8 mouse cellular contexts compared by ENCODE assay signal in genomic region chrX:76123355-76123754, GRCm38 (mm10).
DNase-seq lines count a peak whose midpoint lies in the region; ATAC-seq and TF ChIP-seq lines count a peak whose summit lies in the region.
"Had no signal": no experiment of that assay in that cellular context is flagged by ENCODE, and none has a peak within 500 bp of the region (broad histone marks: within the 10 kb centered on the region; RNA-seq: fewer than 3 reads in every experiment).

No protein-coding gene starts in this region.

- H3K9ac ChIP-seq in kidney, embryonic 15.5 days = no peak overlapping the region
- no peak overlapping the region for H3K9ac ChIP-seq in kidney, embryonic 16.5 days (replicated peaks; ENCODE audit: low read length)
- no peak overlapping the region for H3K9ac ChIP-seq in forebrain, embryonic 15.5 days (replicated peaks)
- no peak overlapping the region for H3K9ac ChIP-seq in limb, embryonic 14.5 days (ENCODE audit: low read depth, low read length, severe bottlenecking)
- H3K9ac ChIP-seq: liver, embryonic 14.5 days had no signal

- TF ChIP-seq POLR2A in limb, embryonic 14.5 days (IDR thresholded peaks at IDR 0.05; ENCODE audit: borderline replicate concordance, extremely low read depth, insufficient read depth, insufficient read length) = no peak

- 0 out of 2 replicates have a peak, but pooled peaks have one; percentile 25 for ATAC-seq in kidney, embryonic 15.5 days (replicated peaks; ENCODE audit: low FRiP score)
- no peak for ATAC-seq in kidney, embryonic 16.5 days (ENCODE audit: low FRiP score, low TSS enrichment)
- no peak for ATAC-seq in Patski
- ATAC-seq in forebrain, embryonic 15.5 days (replicated peaks) = 0 out of 2 replicates have a peak, but pooled peaks have one; percentile 41
- no peak for ATAC-seq in limb, embryonic 14.5 days (ENCODE audit: low FRiP score, low read depth)

- no peak overlapping the region for H3K4me3 ChIP-seq in kidney, embryonic 15.5 days (replicated peaks)
- H3K4me3 ChIP-seq in kidney, embryonic 16.5 days (ENCODE audit: low read length) = no peak overlapping the region
- H3K4me3 ChIP-seq in forebrain, embryonic 15.5 days = no peak overlapping the region
- H3K4me3 ChIP-seq in limb, embryonic 14.5 days (replicated peaks; ENCODE audit: low read length) = no peak overlapping the region

- in situ Hi-C loops in Patski (cut with MboI; ENCODE audit: low pct_unique_long_range_greater_than_20kb) = no loop called here

- H3K9me3 ChIP-seq in kidney, embryonic 15.5 days (replicated peaks) = no peaks in the 10 kb centered on the region
- H3K9me3 ChIP-seq in kidney, embryonic 16.5 days (ENCODE audit: low read length) = no peaks in the 10 kb centered on the region
- no peaks in the 10 kb centered on the region for H3K9me3 ChIP-seq in forebrain, embryonic 15.5 days
- no peaks in the 10 kb centered on the region for H3K9me3 ChIP-seq in limb, embryonic 14.5 days (ENCODE audit: control insufficient read depth, low read length)

- H3K27me3 ChIP-seq in kidney, embryonic 15.5 days = no peaks in the 10 kb centered on the region
- H3K27me3 ChIP-seq in kidney, embryonic 16.5 days (ENCODE audit: insufficient read depth, low read length) = no peaks in the 10 kb centered on the region
- peaks cover 21% of the 10 kb centered on the region for H3K27me3 ChIP-seq in Patski
- H3K27me3 ChIP-seq in forebrain, embryonic 15.5 days = no peaks in the 10 kb centered on the region
- no peaks in the 10 kb centered on the region for H3K27me3 ChIP-seq in limb, embryonic 14.5 days (ENCODE audit: control insufficient read depth, insufficient read depth, low read length)

- DNase-seq in Patski (ENCODE audit: low read depth, low spot score) = peak; percentile 10
- DNase-seq in limb, embryonic 14.5 days (ENCODE audit: low spot score) = peak; percentile 66
- DNase-seq in thymus, postnatal 4 days = no peak
- no peak for DNase-seq in ovary, adult 18-20 months (ENCODE audit: low spot score)

- H3K4me1 ChIP-seq in kidney, embryonic 15.5 days = 0 out of 2 replicates have a peak, but pooled peaks cover 6% of the 10 kb centered on the region
- H3K4me1 ChIP-seq in kidney, embryonic 16.5 days (ENCODE audit: insufficient read depth, low read length) = peaks cover 4% of the 10 kb centered on the region; the same call in 1 of the 2 replicates
- H3K4me1 ChIP-seq in forebrain, embryonic 15.5 days = peaks cover 7% of the 10 kb centered on the region
- no peaks in the 10 kb centered on the region for H3K4me1 ChIP-seq in limb, embryonic 14.5 days (ENCODE audit: control insufficient read depth, insufficient read depth, low read length)

- TF ChIP-seq CTCF in Patski (IDR thresholded peaks at IDR 0.05) = no peak

- POLR2A ChIA-PET in Patski (lab: Charles Lee) = no interaction called here

- no peak overlapping the region for H3K27ac ChIP-seq in kidney, embryonic 15.5 days
- H3K27ac ChIP-seq in kidney, embryonic 16.5 days (ENCODE audit: low read length) = no peak overlapping the region
- no peak overlapping the region for H3K27ac ChIP-seq in forebrain, embryonic 15.5 days (replicated peaks)
- H3K27ac ChIP-seq in limb, embryonic 14.5 days (replicated peaks; ENCODE audit: low read depth, low read length) = no peak overlapping the region
- H3K27ac ChIP-seq: liver, embryonic 14.5 days had no signal

- no peak overlapping the region for H3K4me2 ChIP-seq in kidney, embryonic 15.5 days
- H3K4me2 ChIP-seq in kidney, embryonic 16.5 days (replicated peaks; ENCODE audit: low read depth, low read length) = no peak overlapping the region
- H3K4me2 ChIP-seq in forebrain, embryonic 15.5 days (replicated peaks) = no peak overlapping the region
- no peak overlapping the region for H3K4me2 ChIP-seq in limb, embryonic 14.5 days (replicated peaks; ENCODE audit: low read depth, low read length, severe bottlenecking)

- CTCF ChIA-PET in Patski (lab: Charles Lee) = no interaction called here

- H3K36me3 ChIP-seq in kidney, embryonic 15.5 days = no peaks in the 10 kb centered on the region
- no peaks in the 10 kb centered on the region for H3K36me3 ChIP-seq in kidney, embryonic 16.5 days (ENCODE audit: insufficient read depth, low read length)
- H3K36me3 ChIP-seq in forebrain, embryonic 15.5 days = no peaks in the 10 kb centered on the region
- no peaks in the 10 kb centered on the region for H3K36me3 ChIP-seq in limb, embryonic 14.5 days (ENCODE audit: control insufficient read depth, insufficient read depth, low read length)

- WGBS in kidney, embryonic 15.5 days = 39% methylated on average over 2 of the region's 2 CpGs
- 25% methylated on average over 2 of the region's 2 CpGs for WGBS in kidney, embryonic 16.5 days
- WGBS in forebrain, embryonic 15.5 days = 26% methylated on average over 2 of the region's 2 CpGs
- 25% methylated on average over 2 of the region's 2 CpGs for WGBS in limb, embryonic 14.5 days

Comparison
In these comparisons a context has a peak if more than half of its experiments do, and no peak if none do; other contexts are left out.
1. ATAC-seq: peak in kidney, embryonic 15.5 days (single experiment) and forebrain, embryonic 15.5 days (single experiment); none in kidney, embryonic 16.5 days (single experiment), Patski (single experiment) and limb, embryonic 14.5 days (single experiment).
2. DNase-seq: peak in Patski (single experiment) and limb, embryonic 14.5 days (single experiment); none in thymus, postnatal 4 days (single experiment) and ovary, adult 18-20 months (single experiment).